8 mouse cellular contexts compared by ENCODE assay signal in the genomic region with DNA sequence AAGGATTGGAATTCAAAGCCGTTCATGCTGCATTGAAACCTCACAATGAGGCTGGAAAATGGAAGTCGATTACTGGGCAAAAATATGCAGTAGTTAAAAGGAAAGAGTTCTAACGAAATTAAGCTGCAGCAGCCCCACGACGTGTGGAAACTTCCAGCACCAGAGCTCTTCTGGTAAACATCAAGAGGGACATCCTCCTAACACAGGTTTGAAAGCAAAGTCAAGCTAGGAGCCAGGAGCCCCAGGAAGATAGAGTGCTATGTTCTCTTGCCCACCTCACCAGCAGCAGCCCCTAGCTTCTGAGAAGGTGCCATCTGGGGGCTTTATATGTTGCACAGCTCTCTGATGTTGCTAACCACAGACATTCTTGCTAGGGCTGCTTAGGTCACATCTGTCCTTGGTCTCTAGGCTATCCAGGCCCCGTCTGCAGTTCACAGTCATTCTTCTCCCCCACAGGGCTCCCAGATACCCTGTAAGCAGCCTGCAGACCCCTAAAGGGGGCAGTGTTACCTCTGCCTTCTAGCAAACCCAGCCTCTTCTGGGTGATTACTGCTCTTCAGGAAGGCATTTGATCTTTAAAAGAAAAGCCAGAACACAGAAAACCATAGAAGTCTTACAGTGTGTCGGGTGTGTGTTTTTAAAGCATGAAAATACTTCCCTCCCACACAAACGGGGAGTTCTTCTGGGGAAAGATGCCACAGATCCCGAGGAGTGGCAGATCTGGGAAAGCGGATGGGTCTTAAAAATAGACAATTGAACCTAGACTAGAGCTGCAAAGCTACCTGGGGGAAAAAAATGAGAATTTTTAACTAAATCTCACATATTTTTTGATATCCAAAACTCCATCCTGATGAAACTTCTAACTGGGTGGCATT. TPM values are rescaled to one million over a fixed set of nuclear protein-coding genes. Genes with fewer than 3 reads are reported as not detected.
DNase-seq lines count a peak whose midpoint lies in the region; ATAC-seq and TF ChIP-seq lines count a peak whose summit lies in the region.

No protein-coding gene starts in this region.

- TF ChIP-seq RAD21 in MEL (IDR thresholded peaks at IDR 0.05; ENCODE audit: low read depth, low read length): no peak

- H3K9ac ChIP-seq in MEL (ENCODE audit: control insufficient read depth, low read depth, low read length, poor library complexity, severe bottlenecking): peak overlapping the region; percentile 91
- H3K9ac ChIP-seq in embryonic facial prominence, embryonic 12.5 days: peak overlapping the region; percentile 41
- H3K9ac ChIP-seq in midbrain, embryonic 15.5 days: peak overlapping the region; percentile 78; the same call in 1 of the 2 replicates

- 32% methylated on average over 10 of the region's 10 CpGs for WGBS in embryonic facial prominence, embryonic 12.5 days
- 8% methylated on average over 10 of the region's 10 CpGs for WGBS in midbrain, embryonic 15.5 days

- H3K4me3 ChIP-seq in MEL (ENCODE audit: control insufficient read depth in 1 of 2, insufficient read depth in 1 of 2, low read depth in 2 of 2, low read length in 2 of 2): peak overlapping the region in 1 of 2 experiments; percentile 87; a peak in 2 of 4 replicates
- peak overlapping the region; percentile 84 for H3K4me3 ChIP-seq in embryonic facial prominence, embryonic 12.5 days
- H3K4me3 ChIP-seq in midbrain, embryonic 15.5 days: peak overlapping the region; percentile 80

- H3K4me1 ChIP-seq in MEL (ENCODE audit: control insufficient read depth in 1 of 2, insufficient read depth in 2 of 2, low read length in 2 of 2): peaks cover 9 to 10% of the 10 kb centered on the region in 2 experiments; a peak in 3 of 4 replicates
- peaks cover 39% of the 10 kb centered on the region for H3K4me1 ChIP-seq in embryonic facial prominence, embryonic 12.5 days
- peaks cover 51% of the 10 kb centered on the region for H3K4me1 ChIP-seq in midbrain, embryonic 15.5 days

- no peaks in the 10 kb centered on the region for H3K27me3 ChIP-seq in MEL (ENCODE audit: control insufficient read depth in 1 of 2, insufficient read depth in 2 of 2, low read length in 2 of 2)
- no peaks in the 10 kb centered on the region for H3K27me3 ChIP-seq in embryonic facial prominence, embryonic 12.5 days
- H3K27me3 ChIP-seq in midbrain, embryonic 15.5 days (replicated peaks): no peaks in the 10 kb centered on the region

- no peak overlapping the region for H3K27ac ChIP-seq in MEL (ENCODE audit: control insufficient read depth, low read depth, low read length)
- peak overlapping the region; percentile 73 for H3K27ac ChIP-seq in embryonic facial prominence, embryonic 12.5 days
- peak overlapping the region; percentile 57; the same call in 1 of the 2 replicates for H3K27ac ChIP-seq in midbrain, embryonic 15.5 days

- no peaks in the 10 kb centered on the region for H3K9me3 ChIP-seq in MEL (replicated peaks; ENCODE audit: insufficient read depth, low read length)
- H3K9me3 ChIP-seq in embryonic facial prominence, embryonic 12.5 days: no peaks in the 10 kb centered on the region
- H3K9me3 ChIP-seq in midbrain, embryonic 15.5 days: no peaks in the 10 kb centered on the region

- TF ChIP-seq POLR2A in MEL (IDR thresholded peaks at IDR 0.05; ENCODE audit: control insufficient read depth in 1 of 2, insufficient read depth in 1 of 2, low read depth in 1 of 2, low read length in 2 of 2, poor library complexity in 1 of 2): peak in 1 of 2 experiments; percentile 31; a peak in 1 of 4 replicates

- no peak for TF ChIP-seq EP300 in MEL (IDR thresholded peaks at IDR 0.05; ENCODE audit: low read depth in 1 of 2, low read length in 2 of 2)

- peaks cover 0 to 20% of the 10 kb centered on the region in 2 experiments; a peak in 2 of 4 replicates for H3K36me3 ChIP-seq in MEL (ENCODE audit: control insufficient read depth in 1 of 2, insufficient read depth in 2 of 2, low read length in 2 of 2)
- H3K36me3 ChIP-seq in embryonic facial prominence, embryonic 12.5 days: no peaks in the 10 kb centered on the region
- no peaks in the 10 kb centered on the region for H3K36me3 ChIP-seq in midbrain, embryonic 15.5 days (replicated peaks)

- peaks cover 51% of the 10 kb centered on the region for H3K79me2 ChIP-seq in MEL (ENCODE audit: control insufficient read depth, insufficient read depth, low read length, poor library complexity)

- TF ChIP-seq CTCF in MEL (IDR thresholded peaks at IDR 0.05 in 2 of 3, conservative IDR thresholded peaks at IDR 0.05 in 1 of 3; ENCODE audit: control insufficient read depth in 1 of 3, insufficient read depth in 1 of 3, low read depth in 2 of 3, low read length in 3 of 3, poor library complexity in 1 of 3, severe bottlenecking in 1 of 3): peak in 1 of 3 experiments; percentile 7; a peak in 1 of 6 replicates

- peak overlapping the region; percentile 76 for H3K4me2 ChIP-seq in embryonic facial prominence, embryonic 12.5 days (replicated peaks)
- H3K4me2 ChIP-seq in midbrain, embryonic 15.5 days: peak overlapping the region; percentile 77

- intact Hi-C loops in gastrocnemius, postnatal 14 days (cut with DNase I; ENCODE audit: low total_unique reads): loop anchor here (5.0 kb wide), 1 partner anchor 41 kb away; no protein-coding TSS in a partner anchor

- peak; percentile 28 for DNase-seq in layer of hippocampus, adult 11-12 months (ENCODE audit: low spot score)
- no peak for DNase-seq in layer of hippocampus, adult 9-10 months (ENCODE audit: low spot score)
- DNase-seq in MEL (ENCODE audit: low read depth, low spot score): peak; percentile 17
- DNase-seq in hindlimb bud, embryonic 11.5 days (ENCODE audit: extremely low spot score, low read depth, low spot score): peak; percentile 28
- DNase-seq in gastrocnemius, postnatal 14 days: no peak

- ATAC-seq in embryonic facial prominence, embryonic 12.5 days (ENCODE audit: insufficient number of reproducible peaks, insufficient read depth, low FRiP score, low TSS enrichment): no peak
- ATAC-seq in midbrain, embryonic 15.5 days (replicated peaks): no peak
- ATAC-seq in monocyte, adult 5-6 weeks (replicated peaks; ENCODE audit: insufficient number of reproducible peaks, low FRiP score, low TSS enrichment, poor library complexity, severe bottlenecking): no peak

TF ChIP-seq in MEL, 35 proteins besides CTCF, POLR2A, EP300 and RAD21:
- TF ChIP-seq ZMIZ1 (IDR thresholded peaks at IDR 0.05; ENCODE audit: low read depth, low read length) (no peak), NELFE (IDR thresholded peaks at IDR 0.05; ENCODE audit: low read depth, low read length) (no peak), HCFC1 (IDR thresholded peaks at IDR 0.05; ENCODE audit: low read depth, low read length) (no peak), TBP (IDR thresholded peaks at IDR 0.05; ENCODE audit: low read depth, low read length) (no peak), GABPA (IDR thresholded peaks at IDR 0.05; ENCODE audit: low read depth, low read length) (no peak), BHLHE40 (IDR thresholded peaks at IDR 0.05; ENCODE audit: borderline replicate concordance, low read depth, low read length) (no peak), CHD2 (IDR thresholded peaks at IDR 0.05; ENCODE audit: low read length) (no peak), MAZ (IDR thresholded peaks at IDR 0.05; ENCODE audit: low read depth, low read length) (no peak), SIN3A (IDR thresholded peaks at IDR 0.05; ENCODE audit: low read length) (no peak), E2F4 (IDR thresholded peaks at IDR 0.05; ENCODE audit: borderline replicate concordance, low read depth, low read length) (no peak), UBTF (IDR thresholded peaks at IDR 0.05; ENCODE audit: borderline replicate concordance, insufficient read depth, low read depth, low read length) (no peak), MYC (IDR thresholded peaks at IDR 0.05; ENCODE audit: low read depth, low read length) (no peak)

RNA-seq across cellular contexts. Expression of gene Hdac4, which starts 17.2 kb away (rescaled TPM):
- total RNA-seq in MEL (2012; rRNA removed): 12.3 and 12.6 TPM in 2 replicates
- 10 to 100 TPM; 11.0 to 19.5 TPM for polyA plus RNA-seq in MEL (2012; ENCODE audit: insufficient read depth in 1 of 2, insufficient read length in 2 of 2, low read depth in 1 of 2, low replicate concordance in 2 of 2, missing spikeins in 1 of 2)
- 24.2 and 30.7 TPM in 2 replicates for polyA plus RNA-seq in embryonic facial prominence, embryonic 12.5 days (2016; fragmentation: Nextera tagmentation; extraction: Ambion mirVana)
- polyA plus RNA-seq in midbrain, embryonic 15.5 days (2015; fragmentation: Nextera tagmentation; extraction: Ambion mirVana): 27.9 and 30.9 TPM in 2 replicates
- total RNA-seq in monocyte, adult 5-6 weeks (2017): 13.8 to 21.8 TPM (median 13.9 TPM) in 3 replicates
- 10 to 100 TPM; 38.8 to 40.8 TPM for total RNA-seq in gastrocnemius, postnatal 14 days (2021)

Comparison
In these comparisons a context has a peak if more than half of its experiments do, and no peak if none do; other contexts are left out.
1. DNase-seq: peak in layer of hippocampus, adult 11-12 months (single experiment), MEL (single experiment) and hindlimb bud, embryonic 11.5 days (single experiment); none in layer of hippocampus, adult 9-10 months (single experiment) and gastrocnemius, postnatal 14 days (single experiment).
2. H3K9ac ChIP-seq: peak in every context shown above with its lines; median percentile 91 in MEL; 78 in midbrain, embryonic 15.5 days; 41 in embryonic facial prominence, embryonic 12.5 days.